Mouse (Mus musculus) brown adipose tissue, adult 24 weeks (tissue): Measurements from ENCODE around the gene Gnb1. TPM values are rescaled to one million over a fixed set of nuclear protein-coding genes. Genes with fewer than 3 reads are reported as not detected.
"Not testable (repeated sequence)": the region's sequence is repeated elsewhere in the genome, so short reads cannot be mapped to it uniquely, and the experiment has no call there.

Experiments used
- H3K27ac ChIP-seq: fragments of 200-500 bp; replicated peaks from 2 replicates; pipeline ENCODE4 v1.5.1; 2012; ENCODE audit warnings: low read depth, mild to moderate bottlenecking, low read length
- H3K4me1 ChIP-seq: fragments of 200-500 bp; 2 replicates; pipeline ENCODE4 v1.6.1; 2012; ENCODE audit warnings: low read length, mixed read lengths; ENCODE audit not compliant: control insufficient read depth, insufficient read depth, insufficient read length
- H3K4me3 ChIP-seq: fragments of 200-500 bp; 2 replicates; pipeline ENCODE4 v1.5.1; 2012; ENCODE audit warnings: low read depth, mild to moderate bottlenecking, low read length, moderate library complexity; ENCODE audit not compliant: insufficient read depth
- polyA plus RNA-seq: library from polyadenylated mRNA; stranded (reverse); fragments of >200 nt; gene quantifications from 2 replicates; pipeline ENCODE4 v1.2.4, GENCODE M21; 2012; ENCODE audit not compliant: missing spikeins, insufficient read depth, insufficient read length

The Gnb1 gene
- polyA plus RNA-seq, 1 experiment: 220 TPM

DNA sequence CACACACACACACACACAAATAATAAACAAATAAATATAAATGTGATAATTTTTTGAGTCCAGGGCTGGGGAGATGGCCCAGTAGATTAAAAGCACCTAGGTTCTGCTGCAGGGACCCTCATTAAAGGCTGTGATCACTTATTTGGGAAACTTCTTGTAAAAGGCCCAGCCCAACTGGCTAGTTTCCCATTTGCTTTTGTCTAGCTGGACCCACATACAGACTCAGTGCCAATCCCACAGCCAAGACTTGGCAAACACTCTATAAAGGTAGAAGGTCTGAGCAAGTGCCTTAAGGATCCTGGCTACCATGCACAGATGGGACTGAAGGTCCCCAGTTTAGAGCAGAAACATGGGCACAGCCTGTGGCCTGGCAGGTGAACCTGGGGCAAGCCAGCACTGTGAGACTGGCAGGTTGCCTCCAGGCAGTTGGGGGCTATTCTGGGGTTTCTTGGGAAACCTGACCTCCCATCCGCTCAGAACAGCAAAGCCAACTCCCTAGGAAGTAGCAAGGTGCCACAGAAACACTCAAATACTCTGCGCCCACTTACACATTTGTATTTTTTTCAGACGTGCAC, 18.4 kb upstream of the Gnb1 start:
- H3K27ac ChIP-seq: no peak overlapping the region
- H3K4me1 ChIP-seq: peaks cover 10% of the 10 kb centered on the region; the same call in 1 of the 2 replicates
- no peak overlapping the region for H3K4me3 ChIP-seq

DNA sequence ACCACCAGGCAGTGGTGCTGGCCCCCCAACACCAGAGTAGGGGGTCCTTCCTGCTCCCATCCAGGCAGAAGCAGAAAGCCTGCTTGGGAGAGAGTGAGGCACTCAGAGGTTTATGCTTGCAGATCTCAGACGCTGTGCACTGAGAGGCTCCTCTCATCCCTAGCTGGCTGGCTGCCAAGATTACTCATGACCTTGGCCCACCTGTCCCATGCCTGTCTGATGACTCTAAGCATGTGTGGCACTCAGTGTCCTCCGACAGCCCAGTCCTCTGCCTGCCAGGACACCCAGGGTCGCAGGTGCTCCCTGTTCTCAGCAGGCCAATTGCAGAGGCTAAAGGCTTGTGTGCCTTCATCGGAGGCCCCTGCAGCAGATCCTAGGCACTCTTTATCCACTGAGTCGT, 17.8 kb upstream of the Gnb1 start:
- peaks cover 10% of the 10 kb centered on the region; the same call in 1 of the 2 replicates for H3K4me1 ChIP-seq
- H3K27ac ChIP-seq: no peak overlapping the region
- no peak overlapping the region for H3K4me3 ChIP-seq

DNA sequence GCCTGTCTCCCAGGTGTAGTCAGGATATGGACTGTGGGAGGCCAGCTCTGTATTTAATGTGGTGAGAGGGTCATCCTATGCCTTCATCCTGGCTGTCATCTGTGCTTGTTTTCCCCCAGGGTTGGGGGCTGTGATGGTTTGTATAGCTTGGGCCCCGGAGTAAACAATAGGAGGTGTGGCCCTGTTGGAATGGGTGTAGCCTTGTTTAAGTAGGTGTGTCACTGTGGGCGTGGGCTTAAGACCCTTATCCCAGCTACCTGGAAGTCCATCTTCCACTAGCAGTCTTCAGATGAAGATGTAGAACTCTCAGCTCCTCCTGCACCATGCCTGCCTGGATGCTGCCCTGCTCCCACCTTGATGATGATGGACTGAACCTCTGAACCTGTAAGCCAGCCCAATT, 17.4 kb upstream of the Gnb1 start:
- not testable (repeated sequence) for H3K4me1 ChIP-seq, H3K4me3 ChIP-seq, H3K27ac ChIP-seq

DNA sequence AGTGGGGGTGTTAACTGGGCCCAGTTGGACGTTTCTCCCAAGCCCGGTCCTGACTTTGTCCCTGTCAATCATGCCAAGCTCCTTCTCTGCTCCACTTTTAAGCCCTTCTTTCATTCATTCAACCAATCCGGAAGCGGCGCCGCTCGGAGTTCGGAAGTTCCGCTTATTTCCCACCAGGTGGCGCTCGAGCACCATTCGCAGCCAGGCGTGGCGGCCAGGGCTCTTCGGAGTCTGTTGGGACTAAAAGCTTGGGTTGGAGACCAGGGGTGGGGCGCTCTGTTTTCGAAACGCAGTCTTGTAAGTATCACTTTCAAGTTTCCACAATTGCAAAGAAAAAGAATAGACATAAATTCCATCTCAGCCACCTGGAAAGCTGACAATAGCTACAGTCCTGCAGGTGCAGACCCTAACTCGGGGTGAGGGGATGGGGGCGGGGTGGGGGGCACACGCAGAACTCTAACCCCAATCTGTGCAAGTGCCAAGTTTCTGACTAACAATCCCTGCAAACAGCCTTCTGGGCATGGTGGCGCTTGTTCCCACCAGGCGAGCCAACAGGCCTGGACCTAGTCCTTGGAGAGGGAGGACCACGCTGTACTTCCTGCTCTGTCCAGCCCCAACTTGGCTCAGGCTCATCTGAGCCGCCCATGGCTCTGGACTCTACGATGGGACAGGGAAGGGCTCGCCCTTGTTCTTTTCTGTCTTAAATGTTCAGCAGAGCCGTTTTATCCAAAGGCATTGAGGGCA, 9.6 kb upstream of the Gnb1 start:
- Histone ChIP-seq H3K27ac (peak overlapping the region; percentile 40), H3K4me3 (0 out of 2 replicates have a peak overlapping the region, but pooled peaks have one; percentile 22), H3K4me1 (peaks cover 18% of the 10 kb centered on the region)

DNA sequence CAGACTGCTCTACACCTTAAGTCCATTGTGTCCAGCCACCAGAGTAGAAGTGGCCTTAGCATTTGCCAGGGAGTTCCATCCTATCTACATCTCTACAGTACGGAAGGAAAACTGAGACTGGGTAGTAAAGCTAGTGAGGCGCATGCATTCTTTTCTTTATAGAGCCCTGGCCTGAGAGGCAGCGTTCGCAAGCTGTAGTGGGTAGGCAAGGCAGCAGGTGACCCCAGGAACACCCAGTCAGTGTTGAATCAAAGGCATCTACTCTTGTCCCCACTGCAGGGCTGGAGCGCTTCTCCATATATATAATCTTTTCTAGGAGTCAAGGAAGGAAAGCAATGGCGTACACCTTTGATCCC, 9.1 kb upstream of the Gnb1 start:
- Histone ChIP-seq H3K4me1 (peaks cover 23% of the 10 kb centered on the region), H3K4me3 (0 out of 2 replicates have a peak overlapping the region, but pooled peaks have one; percentile 22), H3K27ac (peak overlapping the region; percentile 40)

DNA sequence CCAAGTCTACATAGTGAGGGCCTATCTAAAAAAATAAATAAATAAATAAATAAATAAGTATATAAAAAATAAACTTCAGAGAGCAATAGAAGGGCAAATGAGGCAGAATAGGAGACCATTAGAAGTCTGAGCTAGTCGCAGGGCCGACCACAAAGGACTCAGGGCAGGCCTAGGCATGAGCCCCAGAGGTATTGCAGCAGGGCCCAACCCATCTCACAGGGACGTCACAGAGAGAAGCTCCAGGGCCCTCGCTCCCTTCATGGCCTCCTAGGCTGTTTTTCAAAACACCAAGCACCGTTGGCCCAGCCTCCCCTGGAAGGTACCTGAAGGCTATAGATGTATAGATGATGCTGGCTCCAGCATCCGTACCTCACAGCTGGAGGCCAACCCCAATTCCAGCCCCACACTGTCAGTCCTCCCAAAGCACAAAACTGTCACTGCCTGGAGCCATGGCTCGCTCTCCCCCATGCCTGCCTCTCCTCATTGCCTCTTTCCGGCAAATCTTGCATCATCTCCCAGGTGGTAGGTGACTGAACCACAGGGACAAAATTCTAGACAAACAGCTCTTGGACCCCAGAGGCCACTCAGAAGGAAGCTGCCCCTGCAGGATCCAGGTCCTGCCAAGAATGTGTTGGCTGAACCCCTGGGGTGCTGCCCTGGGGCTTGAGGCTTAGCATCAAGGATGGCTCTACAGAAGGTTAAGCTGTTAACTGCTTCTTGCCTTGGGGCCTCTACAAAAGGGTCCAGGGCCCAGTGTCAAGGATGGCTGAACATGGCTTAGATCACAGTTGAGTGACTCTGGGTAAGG, 8.2 kb upstream of the Gnb1 start:
- Histone ChIP-seq H3K4me3 (no peak overlapping the region), H3K27ac (no peak overlapping the region), H3K4me1 (peaks cover 31% of the 10 kb centered on the region)

DNA sequence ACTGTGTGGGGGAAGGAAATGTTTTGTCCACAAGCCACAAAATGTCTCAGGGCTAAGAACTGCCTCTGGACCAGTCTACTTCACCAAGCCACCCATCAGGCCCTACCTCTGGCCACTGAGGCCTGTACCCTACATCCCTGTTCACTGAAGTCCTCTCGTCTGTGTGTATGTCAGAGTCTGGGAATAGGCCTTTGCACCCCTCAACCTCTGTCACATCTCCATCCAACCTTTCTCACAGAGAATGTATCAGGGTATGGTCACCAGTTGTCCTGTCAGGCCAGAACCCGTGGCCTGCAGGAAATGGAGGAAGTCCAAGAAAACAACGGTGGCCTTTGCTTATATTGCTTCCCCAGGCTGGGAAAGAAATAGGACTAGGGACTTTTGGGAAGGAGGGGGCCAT, 5.6 kb upstream of the Gnb1 start:
- Histone ChIP-seq H3K4me1 (peaks cover 54% of the 10 kb centered on the region), H3K4me3 (no peak overlapping the region), H3K27ac (peak overlapping the region; percentile 29; the same call in 1 of the 2 replicates)

DNA sequence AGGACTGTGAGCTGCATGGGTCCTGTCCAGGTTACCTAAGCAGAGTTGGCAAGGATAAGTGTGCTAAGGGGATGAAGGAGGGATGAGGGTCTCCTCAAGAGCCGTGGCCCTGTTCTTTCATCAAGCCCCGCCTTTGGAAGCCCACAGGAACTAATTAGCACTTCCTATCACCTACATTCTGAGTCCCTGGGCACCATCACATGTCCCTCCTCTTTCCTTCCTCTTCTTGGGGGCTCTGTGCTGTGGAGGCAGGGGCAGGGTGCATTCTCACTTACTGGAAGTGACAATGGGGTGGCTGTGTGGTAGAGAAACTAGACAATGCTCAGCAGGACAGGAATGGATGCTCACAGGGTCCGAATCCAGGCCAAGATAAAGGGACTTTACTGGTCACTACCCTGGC, 3.4 kb upstream of the Gnb1 start:
- H3K4me1 ChIP-seq: peaks cover 51% of the 10 kb centered on the region
- H3K27ac ChIP-seq: peak overlapping the region; percentile 91
- H3K4me3 ChIP-seq: no peak overlapping the region

DNA sequence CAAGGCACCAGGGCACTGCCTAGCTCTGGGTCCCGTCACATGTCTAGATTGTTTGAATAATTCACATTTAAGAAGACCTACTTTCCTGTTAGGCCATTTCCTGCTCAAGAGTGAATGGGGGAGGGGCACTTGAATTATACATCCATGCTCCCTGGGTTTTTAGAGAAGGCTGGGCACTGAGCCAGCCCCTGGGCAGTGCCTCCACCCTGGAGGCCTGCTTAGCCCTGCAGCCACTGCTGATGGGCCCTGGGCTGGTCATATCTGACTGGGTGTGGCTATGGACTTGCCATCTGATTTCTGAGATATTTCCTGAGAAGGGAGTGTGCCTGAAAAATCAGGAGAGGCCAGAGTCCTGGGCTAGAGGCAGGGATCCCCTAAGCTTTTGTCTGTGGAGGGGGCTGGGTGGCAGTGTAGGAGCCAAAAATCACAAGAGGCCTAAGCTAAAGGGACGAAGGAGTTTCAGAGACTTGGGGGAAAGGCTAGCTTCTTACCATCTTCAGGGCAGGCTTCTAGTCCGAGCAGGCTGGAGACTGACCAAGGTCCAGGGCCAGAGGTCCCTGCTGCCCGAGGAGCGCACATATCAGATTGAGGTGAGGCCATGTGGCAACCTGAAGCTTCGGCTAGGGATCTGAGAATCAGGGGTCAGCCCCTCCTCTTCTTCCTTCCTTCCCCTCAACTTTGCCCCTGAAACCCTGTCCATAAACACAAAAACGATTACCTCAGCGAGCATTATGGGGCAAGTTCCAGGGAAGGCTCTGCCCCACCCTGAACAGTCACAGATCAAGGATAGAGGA, 2.7 kb upstream of the Gnb1 start:
- no peak overlapping the region for H3K4me3 ChIP-seq
- H3K4me1 ChIP-seq: peaks cover 51% of the 10 kb centered on the region
- peak overlapping the region; percentile 91 for H3K27ac ChIP-seq

DNA sequence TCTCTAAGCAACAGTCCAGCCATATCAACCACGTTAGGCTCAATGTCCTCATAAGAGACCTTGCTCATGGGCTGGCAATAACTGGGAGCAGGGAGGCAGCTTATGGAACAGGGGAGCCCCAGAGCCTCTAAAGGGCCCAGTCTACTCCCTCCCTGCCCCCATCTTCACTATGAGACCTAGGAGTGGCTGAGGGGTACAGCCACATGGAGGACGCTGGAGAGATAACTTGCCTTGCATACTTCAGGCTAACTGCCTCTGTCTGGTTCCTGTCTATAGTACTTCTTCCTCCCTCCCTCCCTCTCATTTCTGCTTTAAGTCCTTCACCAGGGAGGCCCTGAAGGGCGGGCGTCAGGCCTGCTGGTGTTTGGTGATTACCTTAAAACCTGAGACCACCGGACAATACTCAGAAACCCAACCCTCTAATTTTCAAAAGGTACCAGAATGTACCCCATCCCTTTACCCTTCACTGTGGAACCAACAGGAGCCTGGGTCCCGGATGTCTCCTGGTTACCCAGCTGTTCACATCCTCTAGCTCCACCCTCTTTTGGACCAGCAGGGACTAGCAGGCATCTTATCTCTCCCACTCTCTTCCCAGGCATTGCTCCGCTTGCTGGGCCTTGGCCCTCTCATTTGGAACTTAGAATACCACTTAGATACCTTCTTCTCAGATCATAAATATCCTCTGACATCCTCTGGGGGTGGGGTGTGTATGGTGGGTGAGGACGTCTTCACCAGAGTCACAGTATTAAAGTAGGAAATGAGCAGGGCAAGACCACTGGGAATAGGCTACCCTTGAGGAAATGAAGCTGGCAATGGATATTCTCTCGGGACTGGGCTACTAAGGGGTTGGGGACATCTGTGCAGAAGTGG, 1.8 kb upstream of the Gnb1 start:
- Histone ChIP-seq H3K4me1 (peaks cover 52% of the 10 kb centered on the region), H3K4me3 (no peak overlapping the region), H3K27ac (peak overlapping the region; percentile 91)

DNA sequence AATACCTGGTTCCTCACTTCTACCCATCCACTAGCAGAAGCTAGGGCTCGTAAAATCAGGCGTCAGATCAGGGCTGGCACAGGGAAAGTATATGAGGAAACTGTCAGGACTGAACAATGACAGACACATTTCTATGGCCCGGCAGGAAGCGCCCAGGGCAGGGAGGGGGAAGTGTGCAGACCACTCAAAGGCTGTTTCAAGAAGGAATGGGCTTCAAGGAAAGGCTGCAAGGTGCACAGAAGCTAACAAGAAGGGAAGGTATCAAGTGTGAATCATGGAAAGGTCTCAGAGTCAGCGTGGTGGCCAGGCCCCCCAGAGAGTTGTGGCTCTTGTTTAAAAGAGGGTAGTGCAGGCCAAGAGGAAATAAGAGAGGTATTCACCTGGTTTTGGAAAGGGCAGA, 705 bp upstream of the Gnb1 start:
- peak overlapping the region; percentile 89 for H3K27ac ChIP-seq
- peak overlapping the region; percentile 57 for H3K4me3 ChIP-seq
- H3K4me1 ChIP-seq: peaks cover 49% of the 10 kb centered on the region

DNA sequence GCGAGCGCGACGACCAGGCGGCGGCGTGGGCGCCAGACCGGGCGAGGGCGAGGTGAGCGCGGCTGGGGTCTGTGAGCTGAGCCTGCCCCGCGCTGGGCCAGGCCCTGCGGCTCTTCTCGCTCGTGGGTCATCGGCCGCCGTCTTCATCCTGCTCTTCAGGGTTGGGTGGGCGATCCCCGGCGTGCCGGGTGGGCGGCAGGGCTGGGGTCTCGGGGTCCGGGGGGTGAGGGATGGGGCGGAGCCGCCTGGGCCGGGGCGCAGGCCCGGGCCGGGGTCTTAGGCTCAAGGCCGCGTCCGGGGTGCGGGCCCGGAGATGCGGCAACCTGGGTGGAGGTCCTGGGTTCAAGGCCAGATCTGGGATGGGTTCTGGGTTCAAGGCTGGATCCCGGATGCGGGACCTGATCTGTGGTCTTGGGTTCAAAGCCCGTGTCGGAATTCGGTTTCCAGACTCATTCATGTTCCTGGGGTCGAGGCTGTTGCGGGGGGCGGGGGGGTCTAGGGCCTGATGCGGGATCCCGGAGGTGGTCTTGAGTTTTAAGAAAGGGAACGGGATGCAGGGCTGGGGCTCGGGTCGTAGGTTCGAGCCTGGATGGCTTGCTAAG, 469 bp downstream of the Gnb1 start:
- H3K4me3 ChIP-seq: peak overlapping the region; percentile 98
- H3K4me1 ChIP-seq: peaks cover 46% of the 10 kb centered on the region
- H3K27ac ChIP-seq: peak overlapping the region; percentile 81

DNA sequence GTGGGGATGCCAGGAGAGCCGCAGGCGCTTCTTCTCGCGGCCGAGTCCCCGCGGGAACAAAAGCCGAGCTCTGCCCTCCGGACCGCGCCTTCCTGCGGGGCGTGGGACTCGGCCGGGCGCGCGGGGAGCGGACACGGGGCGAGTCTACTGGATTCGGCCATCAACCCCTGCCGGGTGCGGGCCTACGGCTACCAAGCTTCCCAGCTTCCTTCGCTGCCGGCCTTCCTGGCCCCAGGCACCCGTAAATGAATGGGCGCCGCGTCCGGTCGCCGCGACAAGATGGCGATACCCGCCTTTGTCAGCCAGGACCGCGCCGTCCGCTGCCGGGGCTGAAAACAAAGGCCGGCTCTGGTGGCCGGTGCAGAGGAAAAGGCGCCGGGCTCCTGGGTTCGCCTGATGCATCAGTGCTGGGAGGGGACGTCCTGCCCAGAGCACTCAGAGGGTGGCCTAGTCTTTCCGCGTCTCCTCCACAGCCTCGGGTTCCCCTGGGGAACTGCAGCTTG, 1.0 kb downstream of the Gnb1 start:
- Histone ChIP-seq H3K27ac (peak overlapping the region; percentile 81), H3K4me1 (peaks cover 41% of the 10 kb centered on the region), H3K4me3 (peak overlapping the region; percentile 98)

DNA sequence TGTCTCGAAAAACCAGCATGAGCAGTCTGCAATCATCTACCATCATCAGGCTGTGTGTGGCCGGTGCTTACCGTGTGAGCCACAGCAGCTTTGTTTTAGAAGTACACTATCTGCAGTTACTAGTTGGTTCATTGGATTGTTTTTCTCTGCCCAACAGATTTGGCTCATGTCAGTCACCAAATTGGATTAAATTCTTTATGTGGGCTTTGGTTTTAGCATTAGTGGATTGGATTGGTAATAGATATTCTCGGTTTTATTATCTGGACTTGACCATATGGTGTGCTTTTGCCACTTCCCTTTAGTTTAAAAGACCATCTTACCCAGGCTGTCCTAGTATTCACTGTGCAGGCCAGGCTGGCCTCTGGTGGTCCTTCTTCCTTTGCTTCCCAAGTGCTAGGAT, 3.7 kb downstream of the Gnb1 start:
- Histone ChIP-seq H3K27ac (no peak overlapping the region), H3K4me3 (no peak overlapping the region)

More for the DNA sequence above, 3.7 kb downstream of the Gnb1 start:
- H3K4me1 ChIP-seq: peaks cover 19% of the 10 kb centered on the region
